Mouse (Mus musculus) embryonic fibroblast, embryonic 13.5 days (primary cell): ENCODE data around the gene Tfip11.

Source experiments
- CTCF ChIP-seq: IDR thresholded peaks from 2 replicates; pipeline ENCODE4 v1.5.1; 2011; ENCODE audit warnings: mild to moderate bottlenecking, control low read depth, low read length, moderate library complexity, borderline replicate concordance; ENCODE audit not compliant: insufficient read depth
- POLR2A ChIP-seq: IDR thresholded peaks from 2 replicates; pipeline ENCODE4 v1.6.1; 2011; ENCODE audit warnings: low read depth, mild to moderate bottlenecking, control low read depth, low read length, moderate library complexity

DNA sequence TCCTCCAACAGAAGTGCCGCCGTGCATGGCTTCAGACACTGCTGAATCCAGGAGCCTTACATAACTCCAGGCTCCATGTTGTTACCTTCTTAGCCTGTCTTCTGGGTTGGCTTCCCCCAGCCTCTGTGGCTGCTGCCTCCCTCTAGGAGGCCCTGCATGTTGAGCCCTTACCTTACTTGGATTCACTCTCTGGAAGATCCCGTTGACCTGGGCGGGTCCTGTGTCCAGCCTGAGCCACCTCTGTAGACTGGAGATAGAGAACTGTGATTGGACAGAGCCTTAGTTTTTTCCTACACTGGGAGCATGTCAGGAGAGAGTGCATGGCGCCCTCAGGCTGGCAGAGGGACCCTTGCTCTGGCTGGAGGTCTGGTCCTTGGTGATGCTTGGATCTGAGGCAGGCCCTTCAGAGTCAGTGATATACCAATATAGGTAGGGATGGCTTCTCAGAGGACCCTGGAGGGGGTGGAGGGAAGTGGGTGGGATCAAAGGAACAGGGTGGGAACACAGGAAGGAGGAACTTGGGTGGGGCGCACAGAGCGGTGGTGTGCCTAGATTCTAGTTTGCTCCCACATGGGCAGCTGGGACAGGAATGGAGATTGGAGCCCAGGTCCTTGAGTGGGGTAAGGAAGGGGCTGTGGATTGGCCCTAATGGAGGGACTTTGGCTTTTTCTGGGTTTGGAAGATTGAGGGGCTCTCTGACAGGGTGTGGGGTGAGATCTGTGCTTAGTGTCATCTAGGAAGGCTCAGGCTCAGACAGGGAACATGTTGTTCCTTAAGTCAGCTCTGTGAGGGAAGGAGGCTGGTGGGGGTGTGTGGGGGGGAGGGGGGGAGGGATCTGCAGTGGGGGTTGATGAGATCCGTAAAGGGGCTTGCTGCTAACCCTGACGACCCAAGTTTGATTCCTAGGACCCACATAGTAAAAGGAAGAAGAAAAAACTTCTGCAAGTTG lies 37.7 kb upstream of the Tfip11 start:
- TF ChIP-seq CTCF (no peak), POLR2A (no peak)
